Mouse (Mus musculus) liver, embryonic 14.5 days (tissue): ENCODE measurements around the gene Mug2.

ENCODE experiments used
- CTCF ChIP-seq: IDR thresholded peaks from 2 replicates; pipeline ENCODE4 v1.5.1; 2016; ENCODE audit warnings: antibody characterized with exemption, low read depth, control low read depth
- EP300 ChIP-seq: IDR thresholded peaks from 2 replicates; pipeline ENCODE4 v1.6.1; 2016; ENCODE audit warnings: antibody characterized with exemption, low read depth

DNA sequence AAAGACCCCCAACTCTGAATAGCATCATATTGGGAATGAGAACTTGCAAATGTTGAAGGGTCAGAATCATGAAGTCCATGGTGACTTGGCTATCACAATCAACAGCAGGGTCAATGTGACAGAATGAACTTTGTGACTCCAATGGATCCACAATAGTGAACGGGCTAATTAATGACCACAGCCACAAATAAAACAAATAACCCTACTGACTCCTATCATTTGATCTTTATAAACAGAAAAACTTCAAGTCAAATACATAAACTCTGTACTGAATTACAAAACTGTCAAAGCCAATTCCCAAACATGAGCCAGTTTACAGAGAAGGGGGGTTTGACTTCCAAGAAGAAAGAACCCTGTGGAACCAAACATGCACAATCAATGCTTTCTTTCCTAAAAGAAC is 95.1 kb downstream of the Mug2 start:
- TF ChIP-seq CTCF: no peak
- no peak for TF ChIP-seq EP300
